Mouse (Mus musculus): ENCODE measurements at regions not wholly inside any gene's neighbourhood (a gene's known extent, or its start where the extent isn't known, plus 50 kb on each side); places are given as distances from the start of the nearest gene placed in this dataset.
"Not testable (repeated sequence)": the region's sequence is repeated elsewhere in the genome, so short reads cannot be mapped to it uniquely, and the experiment has no call there.

DNA sequence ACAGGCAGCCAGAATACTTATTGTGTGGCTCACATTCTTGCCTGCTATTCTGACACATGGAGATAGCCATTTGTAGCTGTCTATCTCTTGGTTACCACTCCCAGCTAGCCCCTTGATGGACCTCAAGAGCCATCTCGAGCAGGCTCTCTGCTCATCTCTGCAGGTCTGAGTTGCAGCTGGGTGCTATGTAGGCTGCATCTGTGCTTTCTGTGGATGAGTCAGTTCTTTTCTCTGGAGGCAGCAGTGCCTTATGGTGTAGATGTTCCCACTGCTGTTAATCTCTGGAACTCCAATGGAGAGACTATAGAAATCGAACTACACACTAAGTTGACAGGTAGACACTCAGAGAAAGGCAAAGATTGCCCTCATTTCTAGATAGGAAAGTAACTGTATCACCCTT, 106.3 kb downstream of the AI429214 start:
- 82% methylated on average over 2 of the region's 2 CpGs for WGBS
- Histone ChIP-seq H3K9me3 (replicated peaks; ENCODE audit: control insufficient read depth, low read length, poor library complexity, severe bottlenecking) (no peaks in the 10 kb centered on the region), H3K4me3 (ENCODE audit: low read depth, low read length) (no peak overlapping the region), H3K36me3 (ENCODE audit: control insufficient read depth, insufficient read depth, low read length) (no peaks in the 10 kb centered on the region), H3K27ac (ENCODE audit: low read length) (no peak overlapping the region), H3K4me1 (ENCODE audit: control insufficient read depth, insufficient read depth, low read length) (no peaks in the 10 kb centered on the region), H3K4me2 (ENCODE audit: low read length) (no peak overlapping the region), H3K9ac (ENCODE audit: low read depth, low read length) (no peak overlapping the region), H3K27me3 (ENCODE audit: control insufficient read depth, insufficient read depth, low read depth, low read length) (no peaks in the 10 kb centered on the region)
- no peak for ATAC-seq

DNA sequence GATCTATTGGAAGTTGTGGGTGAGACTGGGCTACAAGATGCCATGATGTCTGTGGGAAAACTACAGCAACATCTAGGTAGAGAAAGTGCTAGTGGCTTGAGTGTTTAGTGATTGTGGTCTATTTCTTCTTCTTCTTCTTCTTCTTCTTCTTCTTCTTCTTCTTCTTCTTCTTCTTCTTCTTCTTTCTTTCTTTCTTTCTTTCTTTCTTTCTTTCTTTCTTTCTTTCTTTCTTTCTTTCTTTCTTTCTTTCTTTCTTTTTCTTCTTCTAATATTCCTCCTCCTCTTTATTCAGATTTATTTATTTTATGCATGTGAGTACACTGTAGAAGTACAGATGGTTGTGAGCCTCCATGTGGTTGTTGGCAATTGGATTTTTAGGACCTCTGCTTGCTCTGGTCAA, 119.0 kb downstream of the AI429214 start:
- H3K9ac ChIP-seq (ENCODE audit: low read depth, low read length); ATAC-seq; H3K27me3 ChIP-seq (ENCODE audit: control insufficient read depth, insufficient read depth, low read depth, low read length): not testable (repeated sequence)

DNA sequence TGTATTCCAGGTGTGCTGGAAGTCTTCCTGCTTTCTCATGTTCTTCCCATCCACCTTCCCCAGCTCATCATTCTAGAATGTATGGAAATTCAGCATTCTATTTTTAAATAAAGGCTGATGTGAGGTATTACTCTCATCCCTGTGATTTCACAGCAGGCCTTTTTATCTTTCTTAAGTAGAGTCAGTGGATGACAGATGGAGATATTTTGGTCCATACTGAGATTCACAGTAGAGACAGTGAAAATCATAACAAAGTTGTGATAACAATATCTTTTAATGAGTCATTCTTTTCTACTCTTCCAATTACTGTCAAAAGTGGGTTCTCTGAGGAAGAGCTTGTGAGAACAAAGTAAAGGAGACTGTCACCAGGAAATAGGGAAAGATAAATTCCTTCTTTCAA, 132.4 kb downstream of the AI429214 start:
- no peaks in the 10 kb centered on the region for H3K4me1 ChIP-seq (ENCODE audit: control insufficient read depth, insufficient read depth, low read length)
- H3K9me3 ChIP-seq (replicated peaks; ENCODE audit: control insufficient read depth, low read length, poor library complexity, severe bottlenecking), result no peaks in the 10 kb centered on the region
- no peak overlapping the region for H3K4me2 ChIP-seq (ENCODE audit: low read length)
- ATAC-seq, result no peak
- no peak overlapping the region for H3K9ac ChIP-seq (ENCODE audit: low read depth, low read length)
- no peaks in the 10 kb centered on the region for H3K36me3 ChIP-seq (ENCODE audit: control insufficient read depth, insufficient read depth, low read length)
- H3K4me3 ChIP-seq (ENCODE audit: low read depth, low read length), result no peak overlapping the region
- H3K27ac ChIP-seq (ENCODE audit: low read length), result no peak overlapping the region
- H3K27me3 ChIP-seq (ENCODE audit: control insufficient read depth, insufficient read depth, low read depth, low read length), result no peaks in the 10 kb centered on the region

More for the DNA sequence above, 119.0 kb downstream of the AI429214 start:
- not testable (repeated sequence) for H3K9me3 ChIP-seq (replicated peaks; ENCODE audit: control insufficient read depth, low read length, poor library complexity, severe bottlenecking); H3K36me3 ChIP-seq (ENCODE audit: control insufficient read depth, insufficient read depth, low read length); H3K4me3 ChIP-seq (ENCODE audit: low read depth, low read length); H3K4me1 ChIP-seq (ENCODE audit: control insufficient read depth, insufficient read depth, low read length); H3K27ac ChIP-seq (ENCODE audit: low read length); H3K4me2 ChIP-seq (ENCODE audit: low read length)

DNA sequence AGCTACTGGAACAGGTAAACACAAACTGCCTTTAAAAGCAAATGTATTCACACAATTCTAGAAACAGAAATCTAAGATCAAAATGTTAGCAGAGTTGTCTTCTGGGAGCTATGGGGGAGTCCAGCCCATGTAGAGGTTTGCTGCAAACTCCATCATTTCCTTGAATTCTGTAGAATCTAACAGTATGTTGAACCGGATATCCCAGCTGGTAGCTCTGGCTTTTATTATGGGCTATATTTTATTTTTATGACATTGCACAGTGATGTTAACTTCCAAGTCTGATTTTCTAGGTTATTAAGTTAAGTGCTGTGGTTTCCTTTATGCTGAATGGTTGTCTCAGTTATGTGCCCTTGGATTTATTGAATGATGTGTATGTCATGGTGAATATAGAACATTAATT, 136.3 kb downstream of the AI429214 start:
- Histone ChIP-seq H3K9me3 (replicated peaks; ENCODE audit: control insufficient read depth, low read length, poor library complexity, severe bottlenecking) (no peaks in the 10 kb centered on the region), H3K4me3 (ENCODE audit: low read depth, low read length) (no peak overlapping the region), H3K27me3 (ENCODE audit: control insufficient read depth, insufficient read depth, low read depth, low read length) (no peaks in the 10 kb centered on the region), H3K36me3 (ENCODE audit: control insufficient read depth, insufficient read depth, low read length) (no peaks in the 10 kb centered on the region), H3K4me1 (ENCODE audit: control insufficient read depth, insufficient read depth, low read length) (no peaks in the 10 kb centered on the region), H3K27ac (ENCODE audit: low read length) (no peak overlapping the region), H3K4me2 (ENCODE audit: low read length) (no peak overlapping the region), H3K9ac (ENCODE audit: low read depth, low read length) (no peak overlapping the region)
- no peak for ATAC-seq
- 93% methylated on average over 1 of the region's 1 CpGs for WGBS

DNA sequence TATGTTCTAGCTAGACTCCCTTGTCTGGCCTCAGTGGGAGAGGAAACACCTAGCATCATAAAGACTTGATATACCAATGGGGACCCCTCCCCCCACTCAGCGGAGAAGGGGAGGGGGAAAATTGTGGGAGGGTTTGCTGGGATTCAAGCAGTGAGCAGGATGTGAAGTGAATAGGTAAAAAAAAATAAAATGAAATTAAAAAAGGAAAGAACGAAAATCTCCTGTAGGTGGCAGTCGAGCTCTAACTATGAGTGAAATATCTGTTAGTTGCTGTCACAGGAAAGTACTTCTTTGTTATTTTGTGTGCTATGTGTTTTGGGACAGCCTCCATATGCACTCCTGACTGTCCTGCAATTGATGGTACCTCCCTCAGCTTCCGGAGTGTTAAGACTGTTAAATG, 138.6 kb downstream of the AI429214 start:
- no peaks in the 10 kb centered on the region for H3K4me1 ChIP-seq (ENCODE audit: control insufficient read depth, insufficient read depth, low read length)
- H3K9me3 ChIP-seq (replicated peaks; ENCODE audit: control insufficient read depth, low read length, poor library complexity, severe bottlenecking), result no peaks in the 10 kb centered on the region
- H3K4me3 ChIP-seq (ENCODE audit: low read depth, low read length), result no peak overlapping the region
- H3K27me3 ChIP-seq (ENCODE audit: control insufficient read depth, insufficient read depth, low read depth, low read length), result no peaks in the 10 kb centered on the region
- H3K4me2 ChIP-seq (ENCODE audit: low read length), result no peak overlapping the region
- H3K27ac ChIP-seq (ENCODE audit: low read length), result no peak overlapping the region
- no peak overlapping the region for H3K9ac ChIP-seq (ENCODE audit: low read depth, low read length)
- H3K36me3 ChIP-seq (ENCODE audit: control insufficient read depth, insufficient read depth, low read length), result no peaks in the 10 kb centered on the region
- ATAC-seq, result peak; percentile 73
- WGBS, result 20% methylated on average over 4 of the region's 4 CpGs

DNA sequence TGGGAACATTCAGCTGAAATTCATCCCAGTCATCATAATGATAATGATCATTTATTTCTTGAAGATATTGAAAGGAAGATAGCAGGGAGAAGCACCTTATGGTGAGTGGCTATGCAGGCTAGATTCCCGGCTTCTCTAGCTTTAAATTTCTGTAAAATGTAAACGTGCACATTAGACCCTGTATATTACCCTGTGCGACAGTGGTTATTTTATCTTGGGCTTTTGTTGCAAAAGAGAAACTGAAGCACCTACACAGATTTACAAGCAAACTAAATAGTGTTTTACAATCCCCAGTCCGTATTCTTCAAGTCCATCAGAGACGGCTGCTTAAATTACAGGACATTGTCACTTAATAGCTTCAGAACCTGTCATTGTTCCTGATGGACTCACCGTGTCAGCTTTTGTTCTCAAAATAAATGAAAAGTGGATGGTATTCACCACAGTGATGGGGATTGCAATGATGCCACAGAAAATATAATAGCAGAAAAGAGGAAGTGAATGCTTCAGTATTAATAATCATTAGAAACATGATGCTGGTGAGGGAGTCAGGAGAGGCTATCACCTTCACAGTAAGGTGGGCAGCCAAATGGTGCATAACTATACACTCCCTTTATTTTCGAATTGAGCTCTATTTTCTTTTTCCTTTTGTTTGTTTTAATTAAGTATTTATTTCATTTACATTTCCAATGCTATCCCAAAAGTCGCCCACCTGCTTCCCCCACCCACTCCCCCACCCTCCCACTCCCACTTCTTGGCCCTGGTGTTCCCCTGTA, 141.0 kb downstream of the AI429214 start:
- H3K27ac ChIP-seq (ENCODE audit: low read length), result no peak overlapping the region
- no peak overlapping the region for H3K9ac ChIP-seq (ENCODE audit: low read depth, low read length)
- no peaks in the 10 kb centered on the region for H3K9me3 ChIP-seq (replicated peaks; ENCODE audit: control insufficient read depth, low read length, poor library complexity, severe bottlenecking)
- no peaks in the 10 kb centered on the region for H3K27me3 ChIP-seq (ENCODE audit: control insufficient read depth, insufficient read depth, low read depth, low read length)
- no peak overlapping the region for H3K4me2 ChIP-seq (ENCODE audit: low read length)
- 72% methylated on average over 8 of the region's 8 CpGs for WGBS
- H3K36me3 ChIP-seq (ENCODE audit: control insufficient read depth, insufficient read depth, low read length), result no peaks in the 10 kb centered on the region
- H3K4me3 ChIP-seq (ENCODE audit: low read depth, low read length), result no peak overlapping the region
- no peak for ATAC-seq
- no peaks in the 10 kb centered on the region for H3K4me1 ChIP-seq (ENCODE audit: control insufficient read depth, insufficient read depth, low read length)

DNA sequence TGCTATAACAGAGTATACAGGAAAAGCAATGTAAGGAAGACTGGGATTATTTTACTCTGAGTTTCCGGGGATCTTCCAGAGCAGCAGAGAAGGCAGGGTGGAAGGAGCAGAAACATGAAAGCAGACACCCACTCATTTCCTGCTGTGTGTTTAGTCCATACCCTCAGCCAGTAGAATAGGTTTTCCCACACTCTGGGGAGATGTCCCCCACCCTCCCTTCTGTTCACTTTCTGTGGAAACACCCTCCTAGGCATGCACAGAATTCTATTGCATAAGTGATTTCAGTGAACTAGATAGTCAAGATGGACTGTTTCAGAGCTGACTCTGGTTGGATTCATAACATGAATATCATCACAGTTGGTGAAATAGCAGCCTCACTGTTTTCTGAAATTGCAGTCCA, 156.9 kb downstream of the AI429214 start:
- no peaks in the 10 kb centered on the region for H3K9me3 ChIP-seq (replicated peaks; ENCODE audit: control insufficient read depth, low read length, poor library complexity, severe bottlenecking)
- H3K27me3 ChIP-seq (ENCODE audit: control insufficient read depth, insufficient read depth, low read depth, low read length), result no peaks in the 10 kb centered on the region
- ATAC-seq, result no peak

DNA sequence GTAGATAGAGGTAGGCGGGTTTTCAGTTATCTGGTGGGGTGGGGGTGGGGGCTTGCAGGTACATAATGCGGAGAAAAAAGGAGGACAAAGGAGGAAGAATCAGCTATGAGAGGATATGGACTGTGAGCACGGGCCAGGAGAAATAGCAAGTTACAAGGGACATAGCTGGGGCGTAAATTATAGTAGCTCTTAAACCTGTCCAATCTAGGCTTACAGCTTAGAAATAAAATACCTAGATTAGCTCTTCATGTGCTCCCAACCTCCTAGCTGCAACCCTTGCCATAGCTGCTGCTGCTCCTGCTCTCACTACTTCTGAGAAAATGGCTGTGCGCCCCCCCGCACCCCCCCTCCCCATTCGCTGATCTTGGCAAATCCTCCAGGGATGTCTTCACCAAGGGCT, 161.0 kb downstream of the AI429214 start:
- no peaks in the 10 kb centered on the region for H3K4me1 ChIP-seq (ENCODE audit: control insufficient read depth, insufficient read depth, low read length)
- WGBS, result 93% methylated on average over 7 of the region's 7 CpGs
- no peaks in the 10 kb centered on the region for H3K36me3 ChIP-seq (ENCODE audit: control insufficient read depth, insufficient read depth, low read length)
- no peak overlapping the region for H3K9ac ChIP-seq (ENCODE audit: low read depth, low read length)
- H3K9me3 ChIP-seq (replicated peaks; ENCODE audit: control insufficient read depth, low read length, poor library complexity, severe bottlenecking), result no peaks in the 10 kb centered on the region
- no peak for ATAC-seq
- H3K27me3 ChIP-seq (ENCODE audit: control insufficient read depth, insufficient read depth, low read depth, low read length), result no peaks in the 10 kb centered on the region
- H3K4me3 ChIP-seq (ENCODE audit: low read depth, low read length), result no peak overlapping the region
- no peak overlapping the region for H3K4me2 ChIP-seq (ENCODE audit: low read length)
- H3K27ac ChIP-seq (ENCODE audit: low read length), result no peak overlapping the region

More for the DNA sequence above, 156.9 kb downstream of the AI429214 start:
- no peak overlapping the region for H3K4me2 ChIP-seq (ENCODE audit: low read length)
- WGBS, result 65% methylated on average over 1 of the region's 1 CpGs
- no peak overlapping the region for H3K4me3 ChIP-seq (ENCODE audit: low read depth, low read length)
- no peak overlapping the region for H3K27ac ChIP-seq (ENCODE audit: low read length)
- H3K36me3 ChIP-seq (ENCODE audit: control insufficient read depth, insufficient read depth, low read length), result no peaks in the 10 kb centered on the region
- H3K9ac ChIP-seq (ENCODE audit: low read depth, low read length), result no peak overlapping the region
- H3K4me1 ChIP-seq (ENCODE audit: control insufficient read depth, insufficient read depth, low read length), result no peaks in the 10 kb centered on the region

DNA sequence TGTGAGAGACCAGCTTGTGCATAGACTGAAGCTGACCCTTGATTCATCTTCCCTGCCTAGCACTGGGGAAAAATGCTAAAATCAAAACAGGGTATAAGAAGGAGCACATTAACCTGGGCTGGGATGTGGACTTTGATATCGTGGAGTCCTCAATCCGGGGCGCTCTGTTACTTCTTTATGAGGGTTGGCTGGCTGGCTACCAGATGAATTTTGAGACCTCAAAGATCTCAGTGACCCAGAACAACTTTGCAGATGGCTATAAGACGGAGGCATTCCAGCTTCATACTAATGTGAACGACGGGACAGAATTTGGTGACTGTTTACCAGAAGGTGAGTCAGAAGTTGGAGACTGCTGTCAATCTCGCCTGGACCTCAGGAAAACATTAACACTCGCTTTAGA, 161.5 kb downstream of the AI429214 start:
- 95% methylated on average over 8 of the region's 8 CpGs for WGBS
- ATAC-seq, result no peak

More for the DNA sequence above, 161.5 kb downstream of the AI429214 start:
- Histone ChIP-seq H3K4me2 (ENCODE audit: low read length) (no peak overlapping the region), H3K4me3 (ENCODE audit: low read depth, low read length) (no peak overlapping the region), H3K9me3 (replicated peaks; ENCODE audit: control insufficient read depth, low read length, poor library complexity, severe bottlenecking) (no peaks in the 10 kb centered on the region), H3K9ac (ENCODE audit: low read depth, low read length) (no peak overlapping the region), H3K36me3 (ENCODE audit: control insufficient read depth, insufficient read depth, low read length) (no peaks in the 10 kb centered on the region), H3K4me1 (ENCODE audit: control insufficient read depth, insufficient read depth, low read length) (no peaks in the 10 kb centered on the region), H3K27me3 (ENCODE audit: control insufficient read depth, insufficient read depth, low read depth, low read length) (no peaks in the 10 kb centered on the region), H3K27ac (ENCODE audit: low read length) (no peak overlapping the region)
